Mouse (Mus musculus): ENCODE measurements at regions not wholly inside any gene's neighbourhood (a gene's known extent, or its start where the extent isn't known, plus 50 kb on each side); places are given as distances from the start of the nearest gene placed in this dataset.

DNA sequence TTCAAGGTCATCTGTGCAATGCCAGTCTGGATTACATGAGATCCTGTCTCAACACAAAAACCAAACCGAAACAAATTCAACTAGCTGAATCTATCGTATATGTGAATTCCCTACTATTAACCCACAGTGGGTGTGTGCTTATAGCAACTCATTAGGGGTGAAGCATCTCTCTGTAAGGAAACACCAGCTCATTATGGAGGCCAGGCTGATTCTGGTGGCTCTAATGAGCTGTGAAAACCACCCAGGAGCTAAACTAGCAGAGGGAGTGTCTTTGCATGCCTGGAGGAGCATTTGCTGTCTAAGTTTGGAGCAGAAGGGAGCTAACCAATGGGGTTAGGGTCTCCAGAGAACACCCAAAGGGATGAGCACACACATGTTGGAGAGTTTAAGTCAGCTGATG lies 54.1 kb upstream of the Adamts2 start:
- Histone ChIP-seq H3K36me3 (ENCODE audit: control insufficient read depth, insufficient read depth, low read length) (no peaks in the 10 kb centered on the region), H3K9me3 (ENCODE audit: control insufficient read depth, low read length) (no peaks in the 10 kb centered on the region), H3K4me3 (ENCODE audit: low read depth, low read length) (no peak overlapping the region), H3K4me1 (ENCODE audit: control insufficient read depth, insufficient read depth, low read length) (no peaks in the 10 kb centered on the region), H3K27ac (ENCODE audit: low read depth, low read length) (no peak overlapping the region), H3K4me2 (ENCODE audit: low read depth, low read length) (no peak overlapping the region), H3K27me3 (ENCODE audit: control insufficient read depth, insufficient read depth, low read length) (no peaks in the 10 kb centered on the region), H3K9ac (replicated peaks; ENCODE audit: low read depth, low read length) (no peak overlapping the region)
- ATAC-seq (ENCODE audit: low read depth) = no peak
- 68% methylated on average over 2 of the region's 2 CpGs for WGBS

DNA sequence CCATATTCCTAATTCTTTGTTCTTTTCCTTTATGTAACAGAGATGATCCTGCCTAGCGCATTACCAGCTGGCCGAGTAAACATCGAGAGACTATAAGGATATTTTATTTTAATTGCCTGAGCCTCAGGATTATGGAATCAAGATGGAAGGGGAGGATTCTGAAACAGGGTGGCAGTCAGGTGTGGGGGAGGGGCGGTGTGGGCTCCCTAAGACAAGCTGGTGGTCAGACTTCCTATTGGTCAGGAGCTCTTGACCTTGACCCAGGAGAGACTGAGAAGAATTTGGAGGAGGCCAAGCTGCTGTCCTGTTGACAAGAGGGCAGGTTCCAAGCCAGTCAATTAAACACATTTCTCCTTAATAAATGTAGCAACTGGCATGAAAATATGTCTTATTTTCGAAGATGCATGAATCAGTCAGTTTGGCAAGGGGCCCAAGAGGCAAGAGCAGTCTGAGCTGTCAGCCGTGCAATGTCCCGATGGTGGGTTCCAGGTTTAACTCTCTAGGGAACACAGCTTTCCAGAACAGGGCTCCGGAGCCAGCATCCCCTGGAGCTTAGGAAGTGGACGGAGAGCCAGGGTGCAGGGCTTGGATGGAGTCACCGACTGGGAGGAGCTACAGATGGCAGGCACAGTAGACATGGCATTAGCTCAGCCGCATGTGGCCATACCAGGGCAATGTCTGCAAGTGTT lies 55.3 kb upstream of the Adamts2 start:
- Histone ChIP-seq H3K4me1 (ENCODE audit: control insufficient read depth, insufficient read depth, low read length) (no peaks in the 10 kb centered on the region), H3K9me3 (ENCODE audit: control insufficient read depth, low read length) (no peaks in the 10 kb centered on the region), H3K4me2 (ENCODE audit: low read depth, low read length) (no peak overlapping the region), H3K27me3 (ENCODE audit: control insufficient read depth, insufficient read depth, low read length) (no peaks in the 10 kb centered on the region), H3K9ac (replicated peaks; ENCODE audit: low read depth, low read length) (no peak overlapping the region), H3K4me3 (ENCODE audit: low read depth, low read length) (no peak overlapping the region), H3K36me3 (ENCODE audit: control insufficient read depth, insufficient read depth, low read length) (no peaks in the 10 kb centered on the region), H3K27ac (ENCODE audit: low read depth, low read length) (no peak overlapping the region)
- no peak for ATAC-seq (ENCODE audit: low read depth)
- WGBS = 81% methylated on average over 11 of the region's 11 CpGs

DNA sequence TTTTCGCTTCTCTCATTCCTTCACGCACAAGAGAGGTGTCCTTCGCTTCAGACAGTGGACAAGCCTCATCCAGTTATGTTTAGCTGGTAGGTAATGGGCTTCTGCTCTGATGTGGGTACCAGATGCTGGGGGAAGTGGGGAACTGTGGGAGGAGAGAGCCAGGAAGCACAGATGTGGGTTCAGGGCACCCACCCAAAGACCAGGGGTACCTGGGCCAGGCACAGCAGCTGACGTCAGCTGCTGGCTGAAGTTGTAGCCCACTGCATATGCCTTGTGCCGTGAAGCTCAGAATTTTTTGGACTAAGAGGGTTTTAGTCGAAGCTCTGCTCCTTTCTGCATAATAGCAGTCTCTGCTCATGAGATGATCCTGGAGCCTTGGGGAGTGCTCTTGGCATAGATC lies 56.5 kb upstream of the Adamts2 start:
- H3K9ac ChIP-seq (replicated peaks; ENCODE audit: low read depth, low read length) = no peak overlapping the region
- ATAC-seq (ENCODE audit: low read depth) = no peak
- no peak overlapping the region for H3K4me3 ChIP-seq (ENCODE audit: low read depth, low read length)
- H3K36me3 ChIP-seq (ENCODE audit: control insufficient read depth, insufficient read depth, low read length) = no peaks in the 10 kb centered on the region
- H3K9me3 ChIP-seq (ENCODE audit: control insufficient read depth, low read length) = no peaks in the 10 kb centered on the region
- WGBS = 94% methylated on average over 6 of the region's 6 CpGs
- H3K27me3 ChIP-seq (ENCODE audit: control insufficient read depth, insufficient read depth, low read length) = no peaks in the 10 kb centered on the region
- H3K4me1 ChIP-seq (ENCODE audit: control insufficient read depth, insufficient read depth, low read length) = no peaks in the 10 kb centered on the region
- H3K4me2 ChIP-seq (ENCODE audit: low read depth, low read length) = no peak overlapping the region
- H3K27ac ChIP-seq (ENCODE audit: low read depth, low read length) = no peak overlapping the region

DNA sequence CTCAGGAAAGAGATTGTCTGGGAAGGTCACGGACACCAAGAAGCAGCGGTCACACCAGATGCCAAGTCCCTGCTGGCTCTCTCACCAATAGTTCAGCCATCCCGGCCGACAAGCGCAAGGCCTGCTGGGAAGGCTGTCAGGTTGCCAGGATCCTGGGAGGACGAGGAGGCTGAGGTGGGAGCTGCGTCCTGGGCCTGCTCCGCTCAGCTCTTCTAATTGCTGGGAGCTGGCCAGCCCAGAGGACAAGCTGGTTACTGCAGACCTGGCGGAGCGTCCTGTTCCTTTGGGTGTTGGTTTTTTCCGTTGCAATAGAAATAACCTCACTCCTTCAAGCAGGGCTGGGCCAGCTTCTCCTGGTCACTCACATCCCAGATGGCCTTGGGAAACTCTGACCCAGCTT lies 61.7 kb upstream of the Adamts2 start:
- H3K9ac ChIP-seq (replicated peaks; ENCODE audit: low read depth, low read length) = no peak overlapping the region
- no peak overlapping the region for H3K27ac ChIP-seq (ENCODE audit: low read depth, low read length)
- no peaks in the 10 kb centered on the region for H3K9me3 ChIP-seq (ENCODE audit: control insufficient read depth, low read length)
- H3K4me1 ChIP-seq (ENCODE audit: control insufficient read depth, insufficient read depth, low read length) = no peaks in the 10 kb centered on the region
- H3K4me3 ChIP-seq (ENCODE audit: low read depth, low read length) = no peak overlapping the region
- H3K27me3 ChIP-seq (ENCODE audit: control insufficient read depth, insufficient read depth, low read length) = no peaks in the 10 kb centered on the region
- no peak overlapping the region for H3K4me2 ChIP-seq (ENCODE audit: low read depth, low read length)
- WGBS = 83% methylated on average over 11 of the region's 11 CpGs
- no peaks in the 10 kb centered on the region for H3K36me3 ChIP-seq (ENCODE audit: control insufficient read depth, insufficient read depth, low read length)
- ATAC-seq (ENCODE audit: low read depth) = no peak

DNA sequence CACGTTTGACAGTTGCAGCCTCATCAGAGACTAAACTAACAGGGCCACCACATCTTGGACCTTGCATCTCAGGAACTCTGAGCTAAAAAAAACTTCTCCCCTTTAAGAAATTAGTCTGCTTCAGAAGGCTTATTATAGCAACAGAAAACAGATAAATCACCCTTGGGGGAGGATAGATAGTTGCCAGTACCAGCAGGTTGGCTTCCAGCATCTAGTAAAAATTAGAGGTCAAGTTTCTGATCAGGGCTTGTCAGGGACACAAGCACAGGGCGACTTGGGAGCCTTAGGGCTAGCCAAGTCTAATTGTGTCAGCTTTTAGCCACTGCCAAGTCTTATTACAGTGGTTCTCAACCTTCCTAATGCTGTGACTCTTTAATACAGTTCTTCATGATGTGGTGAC lies 67.6 kb upstream of the Adamts2 start:
- no peak overlapping the region for H3K4me3 ChIP-seq (ENCODE audit: low read depth, low read length)
- H3K36me3 ChIP-seq (ENCODE audit: control insufficient read depth, insufficient read depth, low read length) = no peaks in the 10 kb centered on the region
- no peak overlapping the region for H3K9ac ChIP-seq (replicated peaks; ENCODE audit: low read depth, low read length)
- H3K27me3 ChIP-seq (ENCODE audit: control insufficient read depth, insufficient read depth, low read length) = no peaks in the 10 kb centered on the region
- no peaks in the 10 kb centered on the region for H3K9me3 ChIP-seq (ENCODE audit: control insufficient read depth, low read length)
- H3K4me2 ChIP-seq (ENCODE audit: low read depth, low read length) = no peak overlapping the region
- 45% methylated on average over 2 of the region's 2 CpGs for WGBS
- H3K4me1 ChIP-seq (ENCODE audit: control insufficient read depth, insufficient read depth, low read length) = no peaks in the 10 kb centered on the region
- no peak overlapping the region for H3K27ac ChIP-seq (ENCODE audit: low read depth, low read length)
- ATAC-seq (ENCODE audit: low read depth) = no peak

DNA sequence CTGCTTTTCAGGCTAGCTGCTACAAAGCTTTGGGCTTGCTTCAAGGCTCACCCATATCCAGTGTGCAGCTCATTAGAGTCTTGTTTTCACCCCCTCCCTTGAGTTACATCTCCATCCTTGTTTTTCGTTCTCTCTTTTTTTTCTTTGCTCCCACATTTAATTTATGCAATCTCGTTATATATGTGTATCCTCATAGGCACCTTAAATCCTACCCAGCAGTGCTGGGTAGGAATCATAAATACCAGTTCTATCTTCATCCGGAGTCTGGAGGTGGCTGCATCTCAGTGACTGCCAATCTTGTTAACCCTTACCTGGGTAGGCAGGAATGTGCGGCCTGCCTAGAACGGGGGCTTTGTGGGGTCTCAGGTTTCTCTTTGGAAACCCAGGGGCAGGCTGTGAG lies 74.0 kb upstream of the Adamts2 start:
- Histone ChIP-seq H3K27me3 (ENCODE audit: control insufficient read depth, insufficient read depth, low read length) (no peaks in the 10 kb centered on the region), H3K9me3 (ENCODE audit: control insufficient read depth, low read length) (no peaks in the 10 kb centered on the region), H3K36me3 (ENCODE audit: control insufficient read depth, insufficient read depth, low read length) (no peaks in the 10 kb centered on the region), H3K4me2 (ENCODE audit: low read depth, low read length) (no peak overlapping the region), H3K27ac (ENCODE audit: low read depth, low read length) (no peak overlapping the region), H3K4me3 (ENCODE audit: low read depth, low read length) (no peak overlapping the region), H3K4me1 (ENCODE audit: control insufficient read depth, insufficient read depth, low read length) (no peaks in the 10 kb centered on the region), H3K9ac (replicated peaks; ENCODE audit: low read depth, low read length) (no peak overlapping the region)
- WGBS = 64% methylated on average over 5 of the region's 5 CpGs
- ATAC-seq (ENCODE audit: low read depth) = no peak; the same call in 1 of the 2 replicates

DNA sequence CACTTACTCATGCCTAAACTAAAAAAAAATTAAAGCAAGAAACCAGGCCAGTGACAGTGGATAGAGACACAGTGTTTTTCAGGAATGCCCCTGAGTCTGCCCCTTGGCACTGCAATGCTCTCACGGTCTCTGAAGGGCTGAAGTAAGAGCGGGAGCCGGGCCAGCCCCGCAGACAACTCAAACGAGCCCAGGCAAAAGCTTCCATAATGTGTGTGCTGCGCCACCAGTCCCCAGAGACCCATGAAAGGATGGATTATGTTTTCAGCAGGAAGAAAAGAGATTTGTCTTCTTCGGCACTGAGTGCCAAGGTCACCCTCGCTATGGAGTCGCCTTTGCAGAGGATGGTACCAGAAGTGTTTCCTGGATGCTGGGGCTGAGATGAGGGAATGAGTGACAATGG lies 81.7 kb upstream of the Adamts2 start:
- ATAC-seq (ENCODE audit: low read depth) = no peak
- Histone ChIP-seq H3K27ac (ENCODE audit: low read depth, low read length) (no peak overlapping the region), H3K4me2 (ENCODE audit: low read depth, low read length) (no peak overlapping the region), H3K27me3 (ENCODE audit: control insufficient read depth, insufficient read depth, low read length) (no peaks in the 10 kb centered on the region), H3K4me1 (ENCODE audit: control insufficient read depth, insufficient read depth, low read length) (no peaks in the 10 kb centered on the region), H3K4me3 (ENCODE audit: low read depth, low read length) (no peak overlapping the region), H3K9ac (replicated peaks; ENCODE audit: low read depth, low read length) (no peak overlapping the region), H3K9me3 (ENCODE audit: control insufficient read depth, low read length) (no peaks in the 10 kb centered on the region), H3K36me3 (ENCODE audit: control insufficient read depth, insufficient read depth, low read length) (no peaks in the 10 kb centered on the region)
- 52% methylated on average over 9 of the region's 9 CpGs for WGBS

DNA sequence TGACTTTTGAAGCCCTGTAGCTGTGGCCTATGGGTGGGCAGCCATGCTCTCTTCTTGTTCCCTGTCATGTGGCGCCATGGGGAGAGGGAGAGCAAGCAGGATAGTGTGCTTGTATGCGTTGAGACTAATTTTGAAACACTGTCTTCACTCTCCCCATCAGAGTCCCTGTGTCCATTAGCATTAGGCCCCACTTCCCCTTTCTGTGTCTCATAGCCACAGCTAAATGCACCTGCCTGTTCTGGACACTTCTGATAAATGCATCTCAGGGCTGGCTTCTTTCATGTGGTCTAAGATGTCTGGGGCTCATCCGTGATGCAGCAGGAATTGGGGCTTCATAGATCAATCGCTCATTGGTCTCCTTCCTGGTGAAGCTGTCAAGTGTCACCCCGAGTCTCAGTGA lies 77.0 kb upstream of the Rufy1 start:
- Histone ChIP-seq H3K27me3 (ENCODE audit: control insufficient read depth, insufficient read depth, low read length) (no peaks in the 10 kb centered on the region), H3K4me3 (ENCODE audit: low read depth, low read length) (no peak overlapping the region), H3K4me2 (ENCODE audit: low read depth, low read length) (no peak overlapping the region), H3K9ac (replicated peaks; ENCODE audit: low read depth, low read length) (no peak overlapping the region), H3K36me3 (ENCODE audit: control insufficient read depth, insufficient read depth, low read length) (no peaks in the 10 kb centered on the region), H3K27ac (ENCODE audit: low read depth, low read length) (no peak overlapping the region), H3K4me1 (ENCODE audit: control insufficient read depth, insufficient read depth, low read length) (peaks cover 5% of the 10 kb centered on the region; the same call in 1 of the 2 replicates), H3K9me3 (ENCODE audit: control insufficient read depth, low read length) (no peaks in the 10 kb centered on the region)
- WGBS = 68% methylated on average over 5 of the region's 5 CpGs
- ATAC-seq (ENCODE audit: low read depth) = no peak

DNA sequence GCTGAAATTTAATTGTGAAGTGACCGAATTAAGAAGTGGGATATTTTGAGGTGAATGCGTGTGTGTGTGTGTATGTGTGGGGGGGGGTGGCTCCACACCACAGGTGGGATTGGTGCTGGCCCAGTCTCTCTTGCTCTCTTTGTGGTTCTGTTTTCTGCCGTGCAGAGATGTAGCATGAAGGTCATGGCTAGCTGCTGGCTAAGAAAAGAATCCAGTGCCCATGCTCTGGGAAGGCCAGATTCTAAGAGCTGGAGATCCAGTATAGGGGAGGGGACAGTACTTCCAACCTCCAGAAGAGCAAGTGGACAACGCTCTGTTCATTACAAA lies 76.5 kb upstream of the Rufy1 start:
- no peaks in the 10 kb centered on the region for H3K9me3 ChIP-seq (ENCODE audit: control insufficient read depth, low read length)
- H3K27me3 ChIP-seq (ENCODE audit: control insufficient read depth, insufficient read depth, low read length) = no peaks in the 10 kb centered on the region
- H3K9ac ChIP-seq (replicated peaks; ENCODE audit: low read depth, low read length) = no peak overlapping the region
- ATAC-seq (ENCODE audit: low read depth) = no peak
- no peaks in the 10 kb centered on the region for H3K36me3 ChIP-seq (ENCODE audit: control insufficient read depth, insufficient read depth, low read length)
- H3K4me3 ChIP-seq (ENCODE audit: low read depth, low read length) = no peak overlapping the region
- no peak overlapping the region for H3K4me2 ChIP-seq (ENCODE audit: low read depth, low read length)
- H3K4me1 ChIP-seq (ENCODE audit: control insufficient read depth, insufficient read depth, low read length) = peaks cover 5% of the 10 kb centered on the region; the same call in 1 of the 2 replicates
- no peak overlapping the region for H3K27ac ChIP-seq (ENCODE audit: low read depth, low read length)
- 59% methylated on average over 4 of the region's 4 CpGs for WGBS
